Mouse (Mus musculus) liver, embryonic 15.5 days (tissue): Measurements from ENCODE around the gene Smarca2. TPM values are rescaled to one million over a fixed set of nuclear protein-coding genes. Genes with fewer than 3 reads are reported as not detected.
A peak's percentile ranks its signal among the peaks of the same experiment; 100 is the strongest.
"Not testable (repeated sequence)": the region's sequence is repeated elsewhere in the genome, so short reads cannot be mapped to it uniquely, and the experiment has no call there.

Experiments used
- ATAC-seq: fragments of 200-750 bp; cut with Nextera tagmentation; 2 replicates; pipeline ENCODE4 v1.8.0; 2017; ENCODE audit warnings: moderate number of reproducible peaks, mild to moderate bottlenecking, moderate library complexity; ENCODE audit not compliant: insufficient read depth
- H3K27ac ChIP-seq: fragments of 300-500 bp; sonication (generic); replicated peaks from 2 replicates; pipeline ENCODE4 v1.5.1; 2015; ENCODE audit warnings: mild to moderate bottlenecking, inconsistent platforms
- H3K27me3 ChIP-seq: fragments of 300-500 bp; sonication (generic); 2 replicates; pipeline ENCODE4 v1.6.1; 2015; ENCODE audit warnings: mild to moderate bottlenecking, inconsistent platforms
- H3K36me3 ChIP-seq: fragments of 300-500 bp; sonication (generic); replicated peaks from 2 replicates; pipeline ENCODE4 v1.6.1; 2015; ENCODE audit warnings: moderate library complexity, mild to moderate bottlenecking, inconsistent platforms
- H3K4me1 ChIP-seq: fragments of 300-500 bp; sonication (generic); replicated peaks from 2 replicates; pipeline ENCODE4 v1.6.1; 2015; ENCODE audit warnings: inconsistent platforms
- H3K4me2 ChIP-seq: fragments of 300-500 bp; sonication (generic); 2 replicates; pipeline ENCODE4 v1.6.1; 2015; ENCODE audit warnings: moderate library complexity, mild to moderate bottlenecking, inconsistent platforms
- H3K4me3 ChIP-seq: fragments of 300-500 bp; sonication (generic); replicated peaks from 2 replicates; pipeline ENCODE4 v1.5.1; 2015; ENCODE audit warnings: mild to moderate bottlenecking, inconsistent platforms
- H3K9ac ChIP-seq: fragments of 300-500 bp; sonication (generic); 2 replicates; pipeline ENCODE4 v1.6.1; 2015; ENCODE audit warnings: moderate library complexity, mild to moderate bottlenecking, inconsistent platforms
- H3K9me3 ChIP-seq: fragments of 300-500 bp; sonication (generic); replicated peaks from 2 replicates; pipeline ENCODE4 v1.6.1; 2016; ENCODE audit warnings: inconsistent platforms
- WGBS: fragments of 180-500 bp; shearing (Covaris S2); methylation state at CpG from one replicate; pipeline ENCODE4 v1.1.7; 2015; ENCODE audit warnings: mixed read lengths; ENCODE audit not compliant: insufficient replicate concordance; 5-methylcytosine and 5-hydroxymethylcytosine counted together
- polyA plus RNA-seq: library from polyadenylated mRNA; unstranded; fragments of >200 nt; fragmentation: Nextera tagmentation; extraction: Ambion mirVana; gene quantifications from 2 replicates; pipeline ENCODE4 v1.2.1, GENCODE M21; 2015

Gene Smarca2
- polyA plus RNA-seq, 1 experiment from 2014 or later, result 3.7 TPM

DNA sequence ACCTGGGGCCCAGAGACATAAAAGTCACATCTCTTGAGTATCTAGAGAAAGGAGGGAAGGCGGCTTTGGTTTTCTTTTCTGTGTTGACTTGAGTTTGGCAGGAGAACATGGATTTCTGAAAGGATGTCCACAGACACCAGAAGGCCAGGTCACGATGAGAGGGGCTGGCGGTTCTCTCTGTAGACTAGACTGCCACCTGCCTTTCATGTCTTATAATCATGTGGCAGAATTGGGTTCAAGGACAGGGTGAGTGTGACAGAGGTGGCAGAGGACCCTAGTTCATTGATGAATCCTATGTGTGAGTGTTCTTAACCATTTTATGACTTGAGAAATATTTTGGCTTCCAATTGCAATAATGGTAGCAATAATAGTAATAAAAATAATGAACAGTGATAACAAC is 56.3 kb downstream of the Smarca2 start:
- Histone ChIP-seq H3K9ac (no peak overlapping the region), H3K9me3 (no peaks in the 10 kb centered on the region), H3K4me3 (no peak overlapping the region), H3K27ac (no peak overlapping the region), H3K4me1 (no peaks in the 10 kb centered on the region), H3K36me3 (no peaks in the 10 kb centered on the region), H3K27me3 (no peaks in the 10 kb centered on the region), H3K4me2 (no peak overlapping the region)
- no peak for ATAC-seq
- 80% methylated on average over 3 of the region's 3 CpGs for WGBS

DNA sequence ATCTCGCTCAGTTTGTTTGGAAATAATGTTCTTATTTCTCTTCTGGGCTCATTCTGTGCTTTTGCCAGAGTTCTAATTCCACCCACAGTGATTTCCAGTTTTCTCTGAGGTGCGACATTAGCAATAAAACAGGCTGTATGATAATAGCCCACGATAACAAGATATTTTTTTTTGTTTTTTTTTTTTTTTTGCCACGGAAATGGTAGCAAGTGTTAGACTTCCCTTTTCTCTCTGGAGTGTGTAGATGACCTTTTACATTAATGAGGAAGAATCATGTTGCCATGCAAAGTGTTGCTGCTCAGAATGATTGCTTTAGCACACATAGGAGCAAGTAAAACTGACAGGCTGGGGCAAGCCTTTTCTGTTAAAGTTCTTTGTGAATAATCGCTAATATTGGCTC is 61.5 kb downstream of the Smarca2 start:
- no peak overlapping the region for H3K9ac ChIP-seq
- no peak for ATAC-seq
- 39% methylated on average over 5 of the region's 5 CpGs for WGBS
- no peak overlapping the region for H3K4me2 ChIP-seq
- no peak overlapping the region for H3K4me3 ChIP-seq
- no peaks in the 10 kb centered on the region for H3K27me3 ChIP-seq
- no peaks in the 10 kb centered on the region for H3K9me3 ChIP-seq
- 0 out of 2 replicates have a peak, but pooled peaks cover 3% of the 10 kb centered on the region for H3K4me1 ChIP-seq
- H3K27ac ChIP-seq, result no peak overlapping the region
- no peaks in the 10 kb centered on the region for H3K36me3 ChIP-seq

DNA sequence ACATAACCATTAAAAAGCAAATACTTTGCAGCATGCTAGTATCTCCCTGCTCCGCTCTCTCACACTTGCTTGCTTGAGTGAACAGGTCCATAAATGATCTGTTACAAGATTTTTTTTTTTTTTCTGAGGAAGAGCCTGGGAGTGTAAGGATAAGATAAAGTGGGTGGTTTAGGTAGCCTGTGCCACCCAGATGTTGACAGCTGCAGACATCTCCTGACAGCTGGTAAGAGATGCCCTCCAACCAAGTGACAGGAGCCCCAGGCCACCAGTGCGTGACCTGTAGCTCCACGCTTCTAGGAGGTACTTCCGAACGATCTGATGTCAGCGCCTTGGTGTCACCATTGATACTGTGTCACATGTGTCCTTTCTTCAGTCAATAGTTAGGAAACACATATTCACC is 65.2 kb downstream of the Smarca2 start:
- Histone ChIP-seq H3K4me2 (no peak overlapping the region), H3K4me3 (no peak overlapping the region), H3K27ac (no peak overlapping the region), H3K36me3 (no peaks in the 10 kb centered on the region), H3K4me1 (0 out of 2 replicates have a peak, but pooled peaks cover 3% of the 10 kb centered on the region), H3K9me3 (no peaks in the 10 kb centered on the region), H3K9ac (no peak overlapping the region), H3K27me3 (no peaks in the 10 kb centered on the region)
- peak; percentile 77 for ATAC-seq
- 54% methylated on average over 6 of the region's 6 CpGs for WGBS

DNA sequence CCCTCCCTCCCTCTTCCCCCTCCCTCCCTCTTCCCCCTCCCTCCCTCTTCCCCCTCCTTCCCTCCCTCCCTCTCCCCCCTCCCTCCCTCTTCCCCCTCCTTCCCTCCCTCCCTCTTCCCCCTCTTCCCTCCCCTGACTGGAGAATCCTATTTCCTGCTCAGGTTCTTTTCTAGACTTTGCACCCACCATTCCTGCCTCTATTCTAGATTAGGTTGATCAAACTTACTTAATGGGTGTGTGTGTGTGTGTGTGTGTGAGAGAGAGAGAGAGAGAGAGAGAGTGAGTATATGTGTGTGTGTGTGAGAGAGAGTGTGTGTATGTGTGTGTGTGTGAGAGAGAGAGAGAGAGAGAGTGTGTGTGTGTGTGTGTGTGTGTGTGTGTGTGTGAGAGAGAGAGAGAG is 66.6 kb downstream of the Smarca2 start:
- ATAC-seq, H3K4me2 ChIP-seq, H3K9ac ChIP-seq, H3K36me3 ChIP-seq, H3K27me3 ChIP-seq, H3K27ac ChIP-seq, H3K9me3 ChIP-seq, H3K4me1 ChIP-seq, H3K4me3 ChIP-seq: not testable (repeated sequence)

DNA sequence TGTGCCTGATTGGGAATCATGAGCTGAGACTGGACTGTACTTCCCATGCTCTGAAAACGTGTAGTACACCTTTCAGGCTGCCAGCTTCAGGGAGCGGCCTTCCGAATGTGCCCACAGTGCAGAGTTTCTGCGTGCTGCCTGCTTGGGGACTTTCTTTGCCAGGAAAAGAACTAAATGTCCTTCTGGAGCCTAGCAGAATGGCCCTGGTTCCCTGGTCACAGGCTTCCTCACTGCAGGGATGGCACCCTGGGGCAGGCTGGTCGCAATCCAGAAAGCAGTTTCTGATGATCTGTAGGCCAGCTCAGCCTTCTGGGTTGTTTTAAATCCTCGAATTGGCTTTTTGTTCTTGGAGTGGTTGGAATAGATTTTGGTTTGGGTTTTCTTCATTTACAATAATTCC is 71.1 kb downstream of the Smarca2 start:
- no peaks in the 10 kb centered on the region for H3K36me3 ChIP-seq
- no peaks in the 10 kb centered on the region for H3K4me1 ChIP-seq
- H3K27me3 ChIP-seq, result no peaks in the 10 kb centered on the region
- no peak overlapping the region for H3K4me3 ChIP-seq
- ATAC-seq, result no peak
- no peaks in the 10 kb centered on the region for H3K9me3 ChIP-seq
- no peak overlapping the region for H3K27ac ChIP-seq
- WGBS, result 61% methylated on average over 6 of the region's 6 CpGs
- H3K9ac ChIP-seq, result no peak overlapping the region
- no peak overlapping the region for H3K4me2 ChIP-seq

DNA sequence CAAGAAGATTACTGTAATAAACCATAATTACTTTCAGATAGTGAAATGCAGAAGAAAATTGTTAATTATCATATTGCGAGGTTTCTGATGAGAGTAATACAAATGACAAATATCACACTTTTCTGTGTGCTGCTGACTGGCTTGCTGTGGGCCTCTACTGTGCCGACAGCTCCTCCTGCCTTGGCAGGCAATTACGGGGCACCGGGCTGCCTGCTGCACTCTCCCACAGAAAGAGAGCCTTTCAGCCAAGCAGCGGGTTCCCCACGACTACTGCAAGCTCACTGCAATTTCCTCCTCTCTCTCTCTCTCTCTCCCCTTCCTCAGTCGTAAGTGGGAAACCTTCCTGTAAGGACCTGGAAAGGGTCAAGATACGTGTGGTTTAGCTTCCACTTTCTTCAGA is 73.7 kb downstream of the Smarca2 start:
- Histone ChIP-seq H3K27me3 (no peaks in the 10 kb centered on the region), H3K4me2 (no peak overlapping the region), H3K9ac (no peak overlapping the region), H3K9me3 (no peaks in the 10 kb centered on the region), H3K27ac (no peak overlapping the region), H3K36me3 (no peaks in the 10 kb centered on the region), H3K4me3 (no peak overlapping the region), H3K4me1 (no peaks in the 10 kb centered on the region)
- ATAC-seq, result no peak
- 50% methylated on average over 8 of the region's 8 CpGs for WGBS

DNA sequence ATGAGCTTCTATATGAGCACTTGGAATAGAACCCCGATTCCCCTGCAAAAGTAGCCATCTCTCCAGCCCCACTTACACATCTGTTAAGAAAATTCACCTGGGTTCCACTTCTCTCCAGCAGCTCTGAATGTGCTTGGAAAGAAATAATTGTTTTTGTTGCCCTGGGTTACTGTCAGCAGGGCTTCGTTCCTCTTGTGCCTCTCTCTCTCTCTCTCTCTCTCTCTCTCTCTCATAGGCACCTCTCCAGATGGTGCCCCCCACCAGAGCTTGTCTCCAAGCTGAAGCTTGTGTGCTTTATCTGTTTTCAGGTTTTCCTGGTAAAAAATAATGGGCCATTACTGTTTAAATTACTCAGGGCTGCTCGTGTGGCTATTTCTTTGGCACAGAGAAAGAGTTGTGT is 74.8 kb downstream of the Smarca2 start:
- ATAC-seq, result no peak
- H3K27ac ChIP-seq, result no peak overlapping the region
- H3K4me3 ChIP-seq, result no peak overlapping the region
- no peaks in the 10 kb centered on the region for H3K27me3 ChIP-seq
- no peaks in the 10 kb centered on the region for H3K9me3 ChIP-seq
- 60% methylated on average over 3 of the region's 3 CpGs for WGBS
- no peak overlapping the region for H3K9ac ChIP-seq
- no peaks in the 10 kb centered on the region for H3K4me1 ChIP-seq
- no peak overlapping the region for H3K4me2 ChIP-seq
- no peaks in the 10 kb centered on the region for H3K36me3 ChIP-seq

DNA sequence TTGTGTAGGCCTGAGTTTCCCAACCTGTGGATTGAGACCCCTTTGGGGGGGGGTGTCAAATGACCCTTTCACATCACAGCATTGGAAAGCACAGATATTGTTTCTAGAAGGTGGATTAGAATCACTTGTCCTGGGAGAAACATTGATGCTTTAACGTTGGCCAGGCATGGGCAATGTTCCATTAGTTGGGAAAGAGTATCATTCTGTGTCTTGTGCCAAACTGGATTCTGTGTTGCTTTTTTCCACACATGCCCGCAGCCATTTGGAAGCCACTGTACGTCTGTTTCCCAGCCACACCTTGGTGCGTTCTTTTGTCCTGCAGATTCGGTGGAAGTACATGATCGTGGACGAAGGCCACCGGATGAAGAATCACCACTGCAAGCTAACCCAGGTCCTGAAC is 76.7 kb downstream of the Smarca2 start:
- Histone ChIP-seq H3K9me3 (no peaks in the 10 kb centered on the region), H3K27ac (no peak overlapping the region), H3K27me3 (no peaks in the 10 kb centered on the region), H3K4me3 (no peak overlapping the region), H3K4me2 (no peak overlapping the region), H3K9ac (no peak overlapping the region), H3K4me1 (no peaks in the 10 kb centered on the region), H3K36me3 (no peaks in the 10 kb centered on the region)
- no peak for ATAC-seq
- 85% methylated on average over 8 of the region's 8 CpGs for WGBS

DNA sequence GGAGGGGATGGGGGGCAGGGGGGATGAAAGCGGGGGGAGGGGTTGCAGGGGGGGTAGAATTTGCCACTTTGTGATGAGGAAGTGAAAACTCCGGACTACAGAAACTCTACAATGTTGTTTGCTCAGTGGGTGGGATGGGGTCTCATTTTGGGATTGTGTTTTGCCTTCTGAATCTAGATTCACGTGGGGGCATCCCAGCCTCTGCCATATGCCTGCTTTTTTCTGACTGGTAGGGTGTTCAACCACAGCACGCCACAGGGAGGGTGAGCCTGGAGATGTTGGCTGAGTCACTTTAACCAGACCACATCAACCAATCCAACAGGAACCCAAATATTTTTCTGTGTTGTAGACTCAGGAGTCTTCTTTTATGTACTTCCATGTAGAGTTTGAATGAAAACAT is 77.3 kb downstream of the Smarca2 start:
- Histone ChIP-seq H3K4me2 (no peak overlapping the region), H3K9ac (no peak overlapping the region), H3K4me3 (no peak overlapping the region), H3K4me1 (no peaks in the 10 kb centered on the region), H3K9me3 (no peaks in the 10 kb centered on the region), H3K36me3 (no peaks in the 10 kb centered on the region), H3K27ac (no peak overlapping the region), H3K27me3 (no peaks in the 10 kb centered on the region)
- WGBS, result 57% methylated on average over 4 of the region's 4 CpGs
- no peak for ATAC-seq

DNA sequence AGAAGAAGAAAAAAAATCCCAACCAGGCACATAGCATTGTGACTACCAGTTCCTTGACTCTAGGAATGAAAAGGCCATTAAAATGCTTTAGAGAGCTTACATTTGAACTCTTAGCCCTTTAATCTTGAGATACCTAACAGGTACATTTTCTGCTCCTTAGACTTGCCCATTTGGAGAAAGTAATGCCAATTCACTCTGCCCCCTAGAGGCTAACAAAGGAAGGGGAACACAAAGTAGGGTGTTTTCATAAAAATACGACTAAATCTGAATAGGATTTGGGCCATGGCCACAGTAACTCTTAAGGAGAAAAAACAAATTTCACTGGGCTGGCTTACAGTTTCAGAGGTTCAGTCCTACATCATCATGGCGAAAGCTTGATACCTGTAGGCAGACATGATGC is 77.9 kb downstream of the Smarca2 start:
- H3K27me3 ChIP-seq, result no peaks in the 10 kb centered on the region
- ATAC-seq, result no peak
- H3K27ac ChIP-seq, result no peak overlapping the region
- H3K9ac ChIP-seq, result no peak overlapping the region
- no peaks in the 10 kb centered on the region for H3K4me1 ChIP-seq
- 73% methylated on average over 2 of the region's 2 CpGs for WGBS
- H3K36me3 ChIP-seq, result no peaks in the 10 kb centered on the region
- no peaks in the 10 kb centered on the region for H3K9me3 ChIP-seq
- H3K4me2 ChIP-seq, result no peak overlapping the region
- no peak overlapping the region for H3K4me3 ChIP-seq

DNA sequence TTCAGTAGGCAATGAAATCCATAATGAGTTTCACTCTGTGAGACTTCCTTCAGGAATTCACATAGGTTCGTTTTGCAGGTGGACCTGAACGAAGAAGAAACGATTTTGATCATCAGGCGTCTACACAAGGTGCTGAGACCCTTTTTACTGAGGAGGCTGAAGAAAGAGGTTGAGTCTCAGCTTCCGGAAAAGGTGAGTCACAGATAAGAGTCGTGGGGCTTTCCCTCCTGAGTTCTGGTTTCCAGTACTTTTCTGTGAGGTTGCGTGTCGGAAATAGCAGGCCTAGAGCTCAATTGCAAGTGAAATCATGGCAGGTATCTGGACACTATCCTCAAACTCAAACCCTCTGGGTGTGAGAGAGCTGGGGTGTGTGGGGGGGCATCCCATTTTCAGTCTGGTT is 78.9 kb downstream of the Smarca2 start:
- Histone ChIP-seq H3K27me3 (no peaks in the 10 kb centered on the region), H3K4me3 (no peak overlapping the region), H3K27ac (no peak overlapping the region), H3K9me3 (no peaks in the 10 kb centered on the region), H3K9ac (no peak overlapping the region), H3K4me1 (no peaks in the 10 kb centered on the region), H3K36me3 (no peaks in the 10 kb centered on the region), H3K4me2 (no peak overlapping the region)
- 78% methylated on average over 8 of the region's 8 CpGs for WGBS
- no peak for ATAC-seq

DNA sequence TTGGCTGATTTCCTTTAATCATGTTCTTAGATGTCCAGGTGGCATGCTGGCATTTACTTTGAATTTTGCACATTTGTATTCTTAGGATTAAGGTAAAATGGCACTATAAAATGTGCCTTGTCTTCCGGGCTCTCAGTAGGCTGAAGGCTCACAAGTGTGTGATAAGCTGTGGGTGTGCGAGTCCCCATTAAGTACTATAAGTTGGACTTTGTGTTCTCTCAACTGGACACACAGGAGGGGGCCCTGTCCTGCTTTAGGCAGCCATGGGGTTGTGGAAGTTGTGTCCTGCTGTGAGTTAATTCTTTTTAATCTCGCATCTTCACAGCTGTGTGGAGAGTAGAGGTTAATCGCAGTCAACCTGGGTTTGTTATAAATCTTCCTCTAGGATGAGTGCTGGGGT is 85.7 kb downstream of the Smarca2 start:
- no peak for ATAC-seq

More for the DNA sequence above, 85.7 kb downstream of the Smarca2 start:
- Histone ChIP-seq H3K27me3 (no peaks in the 10 kb centered on the region), H3K36me3 (no peaks in the 10 kb centered on the region), H3K27ac (no peak overlapping the region), H3K4me1 (no peaks in the 10 kb centered on the region), H3K9me3 (no peaks in the 10 kb centered on the region), H3K4me2 (no peak overlapping the region), H3K4me3 (no peak overlapping the region), H3K9ac (no peak overlapping the region)
- 68% methylated on average over 4 of the region's 4 CpGs for WGBS
